Mouse (Mus musculus) spleen, postnatal 4 days (tissue): ENCODE results near the gene Gm11027.
A peak's percentile ranks its signal among the peaks of the same experiment; 100 is the strongest.
"Not testable (repeated sequence)": the region's sequence is repeated elsewhere in the genome, so short reads cannot be mapped to it uniquely, and the experiment has no call there.

Experiments used
- DNase-seq, 2 experiments: peaks; one replicate each; pipeline ENCODE4 v3.0.0; 2022; ENCODE audit warnings: low spot score in 2 of 2

Gm11027 gene

DNA sequence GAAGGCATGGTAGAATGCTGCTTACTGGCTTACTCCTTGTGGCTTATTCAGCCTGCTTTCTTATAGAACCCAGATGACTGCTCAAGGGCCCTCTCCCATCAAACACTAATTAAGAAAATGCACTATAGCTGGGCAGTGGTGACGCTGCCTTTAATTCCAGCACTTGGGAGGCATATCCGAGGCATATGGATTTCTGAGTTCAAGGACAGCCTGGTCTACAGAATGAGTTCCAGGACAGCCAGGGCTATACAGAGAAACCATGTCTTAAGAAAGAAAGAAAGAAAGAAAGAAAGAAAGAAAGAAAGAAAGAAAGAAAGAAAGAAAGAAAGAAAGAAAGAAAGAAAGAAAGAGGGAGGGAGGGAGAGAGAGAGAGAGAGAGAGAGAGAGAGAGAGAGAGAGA is at the start of gene Gm11027:
Gene Gm11027 (plus strand): TSS at position 301 of the 400 bp plus-strand sequence.
- not testable (repeated sequence) for DNase-seq

DNA sequence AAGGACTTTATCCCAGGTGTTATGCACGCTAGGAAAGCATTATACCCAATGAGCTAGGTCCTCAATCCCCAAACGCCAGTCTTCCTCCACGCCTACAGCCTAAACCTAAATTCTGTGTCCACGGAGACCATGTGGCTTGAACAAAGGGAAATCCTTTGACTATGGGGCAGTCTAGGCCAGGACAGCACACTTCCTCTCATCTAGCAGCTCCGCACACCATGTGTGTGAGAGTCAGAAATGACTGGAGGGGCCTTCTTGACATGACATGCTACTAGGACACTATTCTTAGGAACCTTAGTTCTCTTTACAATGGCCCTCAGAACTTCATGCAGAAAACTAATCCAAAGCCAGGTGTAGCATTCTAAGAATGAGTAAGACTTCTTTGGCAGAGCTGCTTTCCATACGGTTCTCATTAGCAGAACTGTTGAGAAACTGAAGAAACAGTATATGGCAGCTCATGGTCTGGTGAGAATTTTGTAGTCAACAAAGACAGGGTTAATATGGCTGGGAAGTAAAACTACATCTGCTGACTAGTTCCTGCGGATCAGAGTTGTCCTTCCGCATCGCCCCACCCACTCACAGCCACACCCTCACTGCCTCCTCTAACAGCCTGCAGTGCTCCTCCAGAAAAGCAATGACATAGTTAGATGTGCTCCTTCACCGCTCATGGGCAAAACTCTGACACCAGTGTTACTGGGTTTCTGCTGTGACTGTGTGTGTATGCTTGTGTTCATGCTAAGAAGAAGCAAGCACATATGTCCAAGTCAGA is 48.7 kb upstream of the Gm11027 start:
- no peak for DNase-seq

DNA sequence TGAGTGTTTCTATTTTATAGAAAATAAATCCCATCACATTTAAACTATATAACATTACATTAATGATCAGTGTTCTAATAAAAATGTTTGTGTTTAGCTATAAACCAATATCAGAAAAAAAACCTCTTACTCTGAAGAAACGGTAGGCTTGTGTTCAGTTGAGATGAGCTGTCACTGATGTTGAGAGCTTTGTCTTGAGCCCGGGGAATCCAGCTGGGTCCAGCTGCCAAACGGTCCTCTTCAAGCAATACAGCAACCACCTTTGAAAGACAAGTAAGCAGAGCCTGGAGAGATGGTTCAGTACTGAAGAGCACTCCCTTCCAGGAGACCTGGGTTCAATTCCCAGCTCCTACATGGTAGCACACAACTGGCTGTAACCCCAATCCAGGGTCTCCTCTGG is 45.7 kb upstream of the Gm11027 start:
- no peak for DNase-seq

DNA sequence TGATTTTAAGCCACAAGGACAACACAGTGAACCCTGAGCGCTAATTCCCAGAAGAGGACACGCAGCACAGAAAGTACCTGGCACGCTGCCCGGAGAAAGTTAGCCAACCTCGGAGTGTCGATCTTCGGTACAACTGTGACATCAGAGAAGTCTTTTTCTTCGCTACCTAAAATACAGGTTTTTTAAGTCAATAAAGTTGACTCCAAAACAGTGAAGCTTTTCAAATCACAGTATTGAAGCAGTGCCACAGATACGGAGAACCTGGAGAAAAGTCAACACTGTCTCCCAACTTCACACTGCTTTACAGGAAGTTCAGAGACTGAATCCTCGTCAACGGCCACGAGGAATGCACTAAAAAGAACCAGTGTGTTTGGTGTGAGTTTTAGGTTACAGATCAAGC is 43.6 kb upstream of the Gm11027 start:
- DNase-seq = no peak

- DNase-seq = no peak
These were observed 43.1 kb upstream of the Gm11027 start for GRCm38 (mm10) chr12:116232061-116232460.

DNA sequence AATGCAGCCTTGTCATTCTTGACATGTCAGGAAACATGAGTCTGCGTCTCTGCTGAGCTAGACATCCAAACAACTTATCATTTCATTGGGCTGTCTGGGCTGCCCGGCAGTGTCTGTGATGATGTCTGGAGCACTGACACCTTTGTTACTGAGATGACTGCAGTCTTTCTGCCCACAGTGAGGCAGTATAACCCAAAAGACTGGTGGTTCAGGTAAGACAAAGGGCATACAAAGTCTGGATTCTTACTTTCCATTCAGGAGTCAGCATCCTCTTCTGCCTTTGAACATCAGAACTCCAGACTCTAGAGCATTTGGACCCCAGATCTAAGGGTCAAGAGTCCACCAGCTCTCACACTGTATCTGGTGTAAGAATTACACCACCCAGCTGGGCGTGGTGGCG is 39.8 kb upstream of the Gm11027 start:
- no peak for DNase-seq

- no peak for DNase-seq
These were observed 38.5 kb upstream of the Gm11027 start for GRCm38 (mm10) chr12:116236658-116237057.

- DNase-seq = no peak
These were observed 36.8 kb upstream of the Gm11027 start for GRCm38 (mm10) chr12:116238370-116238769.

DNA sequence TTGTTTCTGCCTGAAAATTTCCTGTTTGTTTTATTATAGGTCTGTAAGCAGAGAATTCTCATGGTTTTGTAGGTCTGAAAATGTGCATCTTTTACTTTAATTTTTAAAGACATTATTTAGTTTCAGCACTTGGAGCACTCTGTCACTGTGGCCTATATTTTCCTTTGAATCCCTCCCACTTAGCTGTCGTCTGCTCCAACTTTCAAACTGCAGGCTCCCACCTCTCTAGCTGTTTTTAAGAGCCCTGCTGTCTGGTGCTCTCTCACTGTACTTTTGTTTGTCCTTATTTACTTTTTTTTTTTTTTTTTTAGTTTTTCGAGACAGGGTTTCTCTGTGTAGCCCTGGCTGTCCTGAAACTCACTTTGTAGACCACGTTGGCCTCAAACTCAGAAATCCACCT is 36.4 kb upstream of the Gm11027 start:
- no peak for DNase-seq

DNA sequence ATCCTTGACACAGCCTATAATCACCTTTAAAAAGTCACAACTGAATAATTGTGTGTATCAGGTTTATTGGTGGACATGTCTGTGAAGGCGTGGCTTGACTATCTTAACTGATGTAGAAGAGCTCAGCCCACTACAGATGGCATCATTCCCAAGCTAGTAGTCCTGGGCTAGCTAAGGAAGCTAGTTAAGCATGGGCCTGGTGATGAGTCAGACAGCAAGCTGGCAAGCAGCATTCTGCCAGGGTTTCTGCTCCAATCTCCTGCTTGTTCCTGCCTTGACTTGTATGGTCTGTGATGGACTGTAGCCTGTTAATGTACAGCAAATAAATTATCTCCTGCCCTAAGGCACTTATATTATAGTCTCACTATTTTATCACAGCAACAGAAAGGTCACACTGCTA is 30.6 kb upstream of the Gm11027 start:
- DNase-seq = no peak

GRCm38 (mm10) chr12:116254652-116255051 is 20.5 kb upstream of the Gm11027 start:
- no peak for DNase-seq

DNA sequence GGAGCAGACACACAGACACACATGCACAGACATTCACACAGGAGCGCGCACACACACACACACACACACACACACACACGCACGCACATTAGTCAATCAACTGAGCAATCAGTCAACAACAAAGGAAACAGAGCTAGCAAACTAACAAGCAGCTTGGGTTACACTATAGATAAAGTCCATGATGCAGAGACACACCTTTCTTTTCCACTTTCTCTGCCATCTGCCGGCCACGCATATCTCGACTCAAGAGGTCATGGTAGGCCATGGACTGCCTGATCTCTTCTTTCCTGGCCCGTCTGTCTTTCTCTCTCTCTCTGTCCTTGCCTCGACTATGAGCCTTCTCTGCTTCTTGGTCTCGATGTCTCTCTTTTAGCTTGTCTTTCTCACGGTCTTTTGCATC is 19.6 kb upstream of the Gm11027 start:
- DNase-seq = no peak

DNA sequence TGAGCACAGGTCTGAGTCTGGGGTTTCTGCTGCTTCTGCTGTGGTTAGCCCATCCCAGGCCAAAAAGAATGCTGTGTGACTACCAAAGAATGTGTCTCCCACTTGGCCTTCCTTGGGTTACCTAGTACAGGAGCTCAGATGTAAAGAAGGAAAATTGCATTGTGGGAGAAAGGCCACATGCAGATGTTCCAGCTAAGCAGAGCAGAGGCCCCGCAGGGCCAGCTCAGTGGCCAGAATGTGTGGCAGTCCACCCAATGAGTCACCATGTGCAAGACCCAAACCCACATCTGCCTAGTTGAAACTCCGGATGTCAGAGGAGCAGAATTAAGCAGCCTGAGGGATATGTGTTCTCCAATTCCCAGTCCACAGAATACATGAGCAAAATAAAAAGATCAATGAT is 16.9 kb upstream of the Gm11027 start:
- no peak for DNase-seq

GRCm38 (mm10) chr12:116262555-116263341 is 12.4 kb upstream of the Gm11027 start, which contains the start of gene Wdr60:
Gene Wdr60 (minus strand): TSS chr12:116263022.
- peak; percentile 86 to 93 for DNase-seq

DNA sequence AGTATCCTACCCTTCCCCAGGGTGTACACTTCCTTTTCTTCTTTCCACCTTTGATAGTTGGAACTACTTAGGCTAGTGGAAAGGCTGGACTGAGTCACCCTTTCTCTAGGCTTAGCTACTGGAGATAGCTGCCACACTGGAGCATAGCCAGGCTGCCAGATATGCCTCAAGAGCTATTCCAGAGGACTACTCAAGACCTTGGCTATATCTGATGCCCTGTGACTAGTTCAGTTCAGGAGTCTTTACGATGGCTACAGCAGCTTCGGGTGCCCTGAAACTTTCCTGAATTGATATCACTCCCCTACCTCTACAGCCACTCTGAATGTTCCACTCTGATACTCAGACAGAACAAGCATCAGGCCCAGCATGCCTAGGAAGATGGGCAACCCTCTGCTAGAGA is 10.4 kb upstream of the Gm11027 start:
- DNase-seq = no peak

- DNase-seq = no peak
These were observed 9.9 kb upstream of the Gm11027 start for GRCm38 (mm10) chr12:116265275-116265674.

- no peak for DNase-seq
These were observed 5.7 kb upstream of the Gm11027 start for GRCm38 (mm10) chr12:116269450-116269849.

DNA sequence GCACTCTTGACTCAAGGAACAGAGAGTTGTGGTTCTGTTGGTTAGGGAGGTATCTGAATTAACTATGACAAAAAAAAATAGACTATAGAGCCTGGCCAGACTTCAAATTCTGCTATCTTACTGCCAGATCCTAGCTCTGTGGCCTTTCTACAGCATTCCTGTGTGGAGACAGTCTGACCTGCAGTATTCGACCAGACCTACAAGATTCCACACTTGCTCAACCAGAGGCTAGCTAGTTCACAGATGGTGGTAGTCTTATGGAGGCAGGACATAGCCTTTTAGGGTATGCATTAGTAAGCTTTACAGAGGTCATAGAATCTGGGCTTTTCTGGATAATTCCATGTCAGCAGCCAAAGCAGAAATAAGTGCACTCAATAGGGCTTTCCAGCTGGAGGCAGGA is 4.6 kb upstream of the Gm11027 start:
- DNase-seq = no peak

DNA sequence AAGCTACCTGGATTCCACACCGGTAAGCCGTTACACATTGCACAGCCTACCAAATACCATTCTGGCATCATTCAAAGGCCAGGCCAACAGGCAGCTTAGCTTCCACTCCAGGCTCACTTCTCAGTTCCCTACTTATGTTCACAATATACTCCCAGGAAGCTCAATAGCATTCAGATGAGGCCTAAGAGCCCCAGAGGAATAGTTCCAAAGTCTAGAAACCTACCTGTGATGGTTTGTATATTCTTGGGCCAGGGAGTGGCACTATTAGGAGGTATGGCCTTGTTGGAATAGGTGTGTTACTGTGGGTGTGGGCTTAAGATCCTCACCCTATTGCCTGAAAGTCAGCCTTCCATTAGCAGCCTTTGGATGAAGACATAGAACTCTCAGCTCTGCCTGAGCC is 4.1 kb upstream of the Gm11027 start:
- DNase-seq = no peak

GRCm38 (mm10) chr12:116273733-116274132 is 1.5 kb upstream of the Gm11027 start:
- no peak for DNase-seq

DNA sequence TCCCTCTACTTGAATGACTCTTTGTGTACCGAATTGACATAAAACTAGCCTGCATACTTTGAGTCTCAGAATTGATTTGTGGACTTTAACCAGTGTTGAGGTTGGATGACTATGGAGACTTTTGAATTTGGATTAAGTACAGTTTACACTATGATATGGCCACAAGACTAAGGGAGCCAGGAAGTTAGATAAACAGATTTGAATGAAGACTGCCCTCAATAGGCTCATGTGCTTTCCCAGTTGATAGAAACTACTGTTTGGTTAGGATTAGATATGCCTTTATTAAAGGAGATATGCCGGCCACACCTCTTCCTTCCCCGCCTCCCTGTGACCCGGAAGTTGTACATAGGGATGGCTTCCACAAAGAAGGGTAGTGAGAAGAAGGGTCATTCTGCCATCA is 445 bp downstream of the Gm11027 start:
- no peak for DNase-seq

GRCm38 (mm10) chr12:116276961-116277360 is 1.8 kb downstream of the Gm11027 start:
- no peak for DNase-seq

GRCm38 (mm10) chr12:116278541-116278940 is 3.4 kb downstream of the Gm11027 start:
- no peak for DNase-seq
